Mouse (Mus musculus) heart, adult 2 months (tissue): Measurements from ENCODE around the gene Trim33.

Source experiments
- CTCF ChIP-seq: fragments of 200-600 bp; IDR thresholded peaks from 2 replicates; pipeline ENCODE4 v1.8.1; 2022; ENCODE audit warnings: antibody characterized with exemption, mild to moderate bottlenecking, moderate library complexity
- EP300 ChIP-seq: fragments of 200-500 bp; IDR thresholded peaks from 2 replicates; pipeline ENCODE4 v1.6.1; 2011; ENCODE audit warnings: low read depth, low read length, control low read depth; ENCODE audit not compliant: insufficient read depth
- POLR2A ChIP-seq: fragments of 200-500 bp; IDR thresholded peaks from 2 replicates; pipeline ENCODE4 v1.6.1; 2011; ENCODE audit warnings: mild to moderate bottlenecking, low read depth, low read length, control low read depth; ENCODE audit not compliant: insufficient read depth

GRCm38 (mm10) chr3:103346658-103347057 lies 67.6 kb downstream of the Trim33 start:
- TF ChIP-seq POLR2A (no peak), EP300 (no peak), CTCF (no peak)
